Mouse (Mus musculus) hindbrain, embryonic 12.5 days (tissue): ENCODE measurements at regions not wholly inside any gene's neighbourhood (a gene's known extent, or its start where the extent isn't known, plus 50 kb on each side); places are given as distances from the start of the nearest gene placed in this dataset.
"Not testable (repeated sequence)": the region's sequence is repeated elsewhere in the genome, so short reads cannot be mapped to it uniquely, and the experiment has no call there.

Experiments
- ATAC-seq: fragments of 200-750 bp; cut with Nextera tagmentation; 2 replicates; pipeline ENCODE4 v1.8.0; 2017; ENCODE audit warnings: moderate TSS enrichment; ENCODE audit not compliant: low FRiP score
- H3K27ac ChIP-seq: fragments of 300-500 bp; sonication (generic); 2 replicates; pipeline ENCODE4 v1.5.1; 2016; ENCODE audit warnings: mild to moderate bottlenecking
- H3K27me3 ChIP-seq: fragments of 300-500 bp; sonication (generic); 2 replicates; pipeline ENCODE4 v1.6.1; 2016; ENCODE audit warnings: mild to moderate bottlenecking
- H3K36me3 ChIP-seq: fragments of 300-500 bp; sonication (generic); 2 replicates; pipeline ENCODE4 v1.6.1; 2016; ENCODE audit warnings: mild to moderate bottlenecking
- H3K4me1 ChIP-seq: fragments of 300-500 bp; sonication (generic); 2 replicates; pipeline ENCODE4 v1.6.1; 2016
- H3K4me2 ChIP-seq: fragments of 300-500 bp; sonication (generic); replicated peaks from 2 replicates; pipeline ENCODE4 v1.6.1; 2016; ENCODE audit warnings: mild to moderate bottlenecking
- H3K4me3 ChIP-seq: fragments of 300-500 bp; sonication (generic); 2 replicates; pipeline ENCODE4 v1.5.1; 2016; ENCODE audit warnings: mild to moderate bottlenecking
- H3K9ac ChIP-seq: fragments of 300-500 bp; sonication (generic); 2 replicates; pipeline ENCODE4 v1.6.1; 2016; ENCODE audit warnings: mild to moderate bottlenecking, moderate library complexity
- H3K9me3 ChIP-seq: fragments of 300-500 bp; sonication (generic); replicated peaks from 2 replicates; pipeline ENCODE4 v1.6.1; 2016; ENCODE audit warnings: mild to moderate bottlenecking
- WGBS: fragments of 180-500 bp; shearing (Covaris S2); methylation state at CpG from one replicate; pipeline ENCODE4 v1.1.7; 2016; 5-methylcytosine and 5-hydroxymethylcytosine counted together

GRCm38 (mm10) chr6:109182878-109183277 lies 354.4 kb downstream of the Edem1 start:
- no peak overlapping the region for H3K4me3 ChIP-seq
- H3K36me3 ChIP-seq, result no peaks in the 10 kb centered on the region
- ATAC-seq, result peak; percentile 54; the same call in 1 of the 2 replicates
- H3K27ac ChIP-seq, result no peak overlapping the region
- no peaks in the 10 kb centered on the region for H3K4me1 ChIP-seq
- no peaks in the 10 kb centered on the region for H3K9me3 ChIP-seq
- WGBS, result 50% methylated on average over 3 of the region's 3 CpGs
- H3K4me2 ChIP-seq, result no peak overlapping the region
- no peaks in the 10 kb centered on the region for H3K27me3 ChIP-seq
- H3K9ac ChIP-seq, result no peak overlapping the region

GRCm38 (mm10) chr6:109193061-109193460 lies 364.6 kb downstream of the Edem1 start:
- not testable (repeated sequence) for H3K27me3 ChIP-seq, H3K9me3 ChIP-seq, H3K4me3 ChIP-seq, H3K9ac ChIP-seq, H3K4me2 ChIP-seq, H3K27ac ChIP-seq, ATAC-seq, H3K36me3 ChIP-seq, H3K4me1 ChIP-seq
- 76% methylated on average over 2 of the region's 2 CpGs for WGBS

GRCm38 (mm10) chr6:109193603-109194002 lies 365.2 kb downstream of the Edem1 start:
- ATAC-seq, result no peak
- Histone ChIP-seq H3K36me3 (no peaks in the 10 kb centered on the region), H3K27me3 (no peaks in the 10 kb centered on the region), H3K4me1 (no peaks in the 10 kb centered on the region), H3K9ac (no peak overlapping the region), H3K4me2 (no peak overlapping the region), H3K9me3 (no peaks in the 10 kb centered on the region), H3K4me3 (no peak overlapping the region), H3K27ac (no peak overlapping the region)
- 77% methylated on average over 3 of the region's 3 CpGs for WGBS

- no peaks in the 10 kb centered on the region for H3K4me1 ChIP-seq
- no peaks in the 10 kb centered on the region for H3K36me3 ChIP-seq
- no peak overlapping the region for H3K9ac ChIP-seq
- no peaks in the 10 kb centered on the region for H3K27me3 ChIP-seq
- WGBS, result 85% methylated on average over 2 of the region's 2 CpGs
- H3K4me2 ChIP-seq, result no peak overlapping the region
- H3K27ac ChIP-seq, result no peak overlapping the region
- H3K9me3 ChIP-seq, result no peaks in the 10 kb centered on the region
- H3K4me3 ChIP-seq, result no peak overlapping the region
- no peak for ATAC-seq
These were observed 381.3 kb downstream of the Edem1 start for GRCm38 (mm10) chr6:109209699-109210098.

GRCm38 (mm10) chr6:109230391-109230790 lies 401.9 kb downstream of the Edem1 start:
- Histone ChIP-seq H3K9ac (no peak overlapping the region), H3K4me2 (no peak overlapping the region), H3K27me3 (no peaks in the 10 kb centered on the region), H3K36me3 (no peaks in the 10 kb centered on the region), H3K27ac (no peak overlapping the region), H3K9me3 (0 out of 2 replicates have a peak, but pooled peaks cover 3% of the 10 kb centered on the region), H3K4me1 (no peaks in the 10 kb centered on the region), H3K4me3 (no peak overlapping the region)
- WGBS, result 92% methylated on average over 6 of the region's 6 CpGs
- ATAC-seq, result no peak

GRCm38 (mm10) chr6:109233426-109233825 lies 405.0 kb downstream of the Edem1 start:
- 82% methylated on average over 3 of the region's 3 CpGs for WGBS
- Histone ChIP-seq H3K9ac (no peak overlapping the region), H3K4me1 (no peaks in the 10 kb centered on the region), H3K4me2 (no peak overlapping the region), H3K9me3 (no peaks in the 10 kb centered on the region), H3K27me3 (no peaks in the 10 kb centered on the region), H3K27ac (no peak overlapping the region), H3K36me3 (no peaks in the 10 kb centered on the region), H3K4me3 (no peak overlapping the region)
- no peak for ATAC-seq

GRCm38 (mm10) chr6:109245666-109246065 lies 417.2 kb downstream of the Edem1 start:
- Histone ChIP-seq H3K9ac (no peak overlapping the region), H3K27me3 (no peaks in the 10 kb centered on the region), H3K9me3 (no peaks in the 10 kb centered on the region), H3K27ac (no peak overlapping the region), H3K4me2 (no peak overlapping the region), H3K4me3 (no peak overlapping the region), H3K4me1 (no peaks in the 10 kb centered on the region), H3K36me3 (no peaks in the 10 kb centered on the region)
- WGBS, result 78% methylated on average over 2 of the region's 2 CpGs
- ATAC-seq, result no peak

GRCm38 (mm10) chr6:109246510-109246909 lies 418.1 kb downstream of the Edem1 start:
- H3K4me2 ChIP-seq, H3K4me3 ChIP-seq, ATAC-seq, H3K27me3 ChIP-seq, H3K9me3 ChIP-seq, H3K9ac ChIP-seq, H3K27ac ChIP-seq, H3K4me1 ChIP-seq, H3K36me3 ChIP-seq: not testable (repeated sequence)
- WGBS, result 34% methylated on average over 2 of the region's 2 CpGs
